Mouse (Mus musculus): ENCODE measurements at regions not wholly inside any gene's neighbourhood (a gene's known extent, or its start where the extent isn't known, plus 50 kb on each side); places are given as distances from the start of the nearest gene placed in this dataset.
"Not testable (repeated sequence)": the region's sequence is repeated elsewhere in the genome, so short reads cannot be mapped to it uniquely, and the experiment has no call there.

DNA sequence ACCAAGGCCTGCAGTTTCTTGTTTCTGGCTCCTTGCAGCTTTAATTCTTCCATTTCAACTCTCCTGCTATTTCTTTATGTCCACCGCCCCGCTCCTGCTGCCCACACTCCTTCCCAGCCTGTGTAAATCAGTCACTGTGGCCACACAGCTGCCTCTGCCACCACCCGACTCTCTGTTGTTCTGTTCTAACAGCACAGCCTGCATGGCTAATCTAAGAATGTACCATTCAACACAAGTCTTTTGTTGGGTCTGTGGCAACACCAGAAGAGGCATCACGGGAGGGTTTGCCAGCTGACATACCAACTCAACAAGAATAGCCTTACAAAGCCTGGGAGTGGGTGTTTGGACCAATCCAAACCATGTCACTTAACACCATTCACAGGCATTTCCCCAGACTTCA is 264.9 kb upstream of the Pum3 start:
- peak; percentile 5 for DNase-seq (ENCODE audit: low spot score)

DNA sequence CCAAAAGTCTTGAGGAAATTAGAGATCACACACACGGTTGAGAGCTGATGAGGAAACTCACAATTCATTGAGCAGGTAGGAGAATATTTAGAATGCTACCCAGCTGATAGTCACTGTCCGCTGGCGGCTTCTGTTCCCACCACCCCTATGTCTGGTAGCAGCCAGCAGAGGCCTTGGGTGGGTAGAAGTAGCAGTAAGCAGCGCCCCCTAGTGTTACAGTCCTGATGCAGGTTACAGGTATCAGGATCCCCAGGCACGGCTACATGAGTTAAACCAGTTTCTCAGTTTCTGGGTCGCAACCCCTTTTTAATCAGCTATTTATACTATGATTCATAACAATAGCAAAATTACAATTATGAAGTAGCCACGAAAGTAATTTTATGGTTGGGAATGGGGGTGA is 264.1 kb upstream of the Pum3 start:
- DNase-seq (ENCODE audit: low spot score): no peak

DNA sequence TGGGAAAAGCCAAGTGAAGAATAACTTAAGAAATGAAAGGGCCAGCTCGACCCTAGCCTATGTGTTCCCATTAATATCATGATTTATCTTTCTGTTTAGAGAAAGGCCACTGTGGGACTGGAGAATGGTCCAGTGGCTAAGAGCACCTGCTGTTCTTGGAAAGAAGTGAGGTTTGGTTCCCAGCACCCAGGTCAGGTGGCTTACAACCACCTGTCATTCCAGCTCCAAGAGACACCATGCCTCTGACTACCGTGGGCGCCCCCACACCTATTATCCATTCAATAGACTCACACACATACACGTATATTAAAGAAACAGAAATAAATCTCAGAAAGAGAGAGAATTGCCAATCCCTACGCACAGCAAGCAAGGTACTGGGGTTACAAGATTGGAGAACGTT is 263.3 kb upstream of the Pum3 start:
- DNase-seq (ENCODE audit: low spot score): no peak

DNA sequence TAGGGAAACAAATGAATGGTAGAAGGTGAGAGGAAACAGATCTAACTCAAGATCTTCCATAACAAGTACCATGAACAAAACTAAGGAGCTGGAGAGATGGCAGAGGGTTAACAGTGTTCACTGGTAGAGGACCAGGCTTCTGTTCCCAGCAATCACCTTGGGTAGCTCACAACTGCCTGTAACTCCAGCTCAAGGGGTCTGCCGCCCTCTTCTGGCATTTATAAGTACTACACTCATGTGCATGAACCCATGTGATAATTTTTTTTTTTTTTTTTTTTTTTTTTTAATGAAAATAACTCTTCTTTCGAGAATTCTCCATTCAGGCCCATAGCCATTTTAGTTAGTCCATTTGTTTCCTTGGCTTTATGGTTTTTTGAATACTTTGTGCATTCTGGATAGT is 253.8 kb upstream of the Pum3 start:
- DNase-seq (ENCODE audit: low spot score): no peak

DNA sequence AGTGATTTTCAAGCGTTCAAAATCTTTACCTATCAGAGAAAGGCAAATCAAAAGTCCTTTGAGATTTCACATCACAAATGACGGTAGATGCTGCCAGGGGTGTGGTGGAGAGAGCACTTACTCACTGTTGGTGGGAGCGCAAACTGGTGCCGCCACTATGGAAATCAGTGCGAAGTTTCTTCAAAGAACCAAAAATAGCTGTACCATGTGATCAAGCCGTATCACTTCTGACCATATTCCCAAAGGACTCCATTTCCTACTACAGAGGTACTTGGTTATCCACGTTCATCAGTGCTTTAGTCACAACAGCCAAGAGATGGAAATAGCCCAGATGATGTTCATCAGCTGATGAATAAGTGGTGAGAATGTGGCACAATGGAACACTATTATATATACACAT is 249.8 kb upstream of the Pum3 start:
- DNase-seq (ENCODE audit: low spot score): no peak

DNA sequence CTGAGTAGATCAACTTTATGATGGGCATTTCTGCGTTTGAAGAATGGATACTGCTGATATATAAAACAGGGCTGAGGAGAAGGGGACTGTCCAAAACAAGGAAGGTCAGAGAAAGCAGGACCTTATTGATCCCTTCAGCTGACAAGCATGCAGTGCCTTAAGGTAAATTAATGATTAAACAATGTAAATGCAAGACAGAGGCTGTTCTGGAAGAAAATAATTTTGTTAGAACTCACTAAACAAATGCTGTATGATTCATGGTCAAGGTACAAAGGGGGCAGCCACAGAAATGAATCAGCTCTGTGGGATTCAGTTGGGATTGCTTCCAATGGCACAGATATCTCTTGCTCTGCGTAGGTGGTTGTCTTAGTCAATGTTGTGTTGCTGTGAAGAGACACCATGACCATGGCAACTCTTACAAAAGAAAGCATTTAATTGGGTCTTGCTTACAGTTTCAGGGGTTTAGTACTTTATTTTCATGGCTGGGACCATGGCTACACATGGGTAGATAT is 243.1 kb upstream of the Pum3 start:
- DNase-seq (ENCODE audit: low spot score): no peak

DNA sequence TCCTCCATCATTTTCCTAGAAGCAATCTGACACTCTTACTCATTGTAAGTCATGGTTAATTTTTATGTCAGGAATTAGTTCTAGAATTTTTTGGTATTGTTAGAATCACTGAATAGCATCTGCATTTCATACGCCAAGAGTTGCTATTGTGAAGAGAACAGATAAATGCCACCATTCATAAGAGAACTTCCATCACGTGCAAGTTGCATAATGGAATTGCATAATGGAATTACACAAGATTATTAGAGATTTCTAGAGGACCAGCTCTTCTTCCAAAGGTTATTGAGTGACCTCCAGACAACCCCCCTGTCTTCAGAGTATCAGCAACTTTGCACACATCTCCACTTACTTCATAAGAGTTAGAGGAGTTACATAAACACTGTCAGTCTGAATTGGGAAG is 233.7 kb upstream of the Pum3 start:
- DNase-seq (ENCODE audit: low spot score): no peak

DNA sequence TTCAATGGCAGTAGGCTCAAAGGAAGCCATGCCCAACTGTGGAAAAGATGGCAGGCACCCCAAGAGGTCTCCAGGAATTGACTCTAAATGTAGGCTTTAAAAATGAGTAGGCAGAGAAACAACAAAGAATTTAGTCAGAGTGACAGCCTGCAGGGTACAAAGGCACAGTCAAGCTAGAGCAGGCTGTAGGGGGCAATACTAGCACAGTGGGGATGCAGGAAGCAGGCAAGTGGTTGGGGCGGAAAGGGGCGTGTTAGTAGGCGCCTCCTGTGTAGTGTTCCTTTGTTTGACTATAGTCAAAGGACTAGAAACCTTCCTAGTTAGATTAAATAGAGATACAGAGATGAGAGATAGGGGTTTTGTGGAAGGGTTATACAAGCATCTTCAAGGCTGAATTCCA is 211.4 kb upstream of the Pum3 start:
- DNase-seq (ENCODE audit: low spot score): no peak

DNA sequence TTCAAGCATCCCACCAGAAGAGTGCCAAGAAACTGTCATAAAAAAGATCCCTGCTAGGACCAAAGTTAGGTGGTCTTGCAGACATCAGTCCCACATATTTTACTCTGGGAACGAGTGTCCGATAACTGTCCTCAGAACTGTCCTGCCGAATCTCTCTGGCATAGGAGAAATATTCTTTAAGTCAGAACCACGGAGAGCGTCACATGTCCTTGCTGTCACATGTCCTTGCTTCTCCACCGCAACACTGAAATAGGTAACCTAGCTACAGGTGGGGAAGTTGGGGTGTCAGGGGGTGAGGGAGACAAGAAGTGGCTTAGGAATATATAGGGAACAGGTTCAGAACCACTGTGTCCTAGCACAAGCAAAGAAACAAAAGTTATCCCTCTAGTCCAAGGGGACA is 203.5 kb upstream of the Pum3 start:
- peak; percentile 10 for DNase-seq (ENCODE audit: low spot score)

DNA sequence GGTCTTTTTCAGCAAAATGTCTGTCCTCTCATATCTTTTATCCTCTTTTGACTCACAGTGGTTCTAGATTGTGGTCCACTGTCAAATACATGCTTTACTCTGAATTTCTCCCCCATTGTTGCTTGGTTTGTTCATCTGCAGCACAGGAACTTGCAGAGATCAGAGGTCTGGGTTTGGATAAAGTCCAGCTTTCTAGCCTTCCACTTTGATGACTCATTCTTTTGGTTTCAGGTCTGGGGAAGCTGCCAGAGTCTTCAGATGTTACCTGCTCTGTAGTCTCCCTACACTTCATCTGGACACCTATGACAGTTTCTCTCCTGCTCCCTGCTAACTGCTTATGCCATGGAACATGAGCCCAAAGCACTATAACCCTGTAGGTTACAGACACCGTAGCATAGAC is 198.0 kb upstream of the Pum3 start:
- DNase-seq (ENCODE audit: low spot score): no peak

DNA sequence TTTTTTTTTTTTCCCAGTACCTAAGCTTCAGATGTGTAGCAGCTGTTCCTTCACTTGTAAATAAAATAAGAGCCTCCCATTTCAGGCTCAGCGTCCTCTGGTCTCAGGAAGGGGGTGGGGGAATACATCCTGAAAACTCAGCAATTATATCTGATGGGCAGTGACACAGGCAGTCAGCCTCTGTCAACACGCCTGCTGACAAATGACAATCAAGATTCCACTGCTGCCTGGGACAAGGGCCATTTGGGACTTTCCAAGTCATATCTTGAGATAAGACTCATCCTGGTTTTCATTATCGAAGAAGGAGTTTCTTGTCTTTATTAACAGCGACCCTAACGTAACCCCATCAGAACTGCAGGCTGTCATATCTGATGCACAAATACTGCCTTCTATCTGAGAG is 187.9 kb upstream of the Pum3 start:
- DNase-seq (ENCODE audit: low spot score): no peak

DNA sequence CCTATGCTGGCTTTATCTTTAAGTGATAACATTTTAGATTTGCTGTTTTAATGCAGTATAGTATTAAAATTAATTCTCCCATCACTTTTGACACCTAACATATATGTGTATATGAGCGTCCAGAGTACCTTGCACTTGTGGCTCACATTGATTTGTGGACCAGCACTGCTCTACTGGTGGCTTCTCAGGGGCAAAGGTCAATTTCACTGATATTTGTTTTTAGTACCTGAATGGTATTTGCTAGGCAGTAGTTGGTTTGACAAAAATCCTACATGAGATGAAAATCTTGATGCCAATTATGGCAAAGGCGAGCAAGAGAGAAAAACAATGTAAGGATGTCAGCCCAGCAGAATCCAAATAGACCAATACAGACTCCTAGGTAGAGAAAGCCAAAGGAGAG is 177.3 kb upstream of the Pum3 start:
- no peak for DNase-seq (ENCODE audit: low spot score)

DNA sequence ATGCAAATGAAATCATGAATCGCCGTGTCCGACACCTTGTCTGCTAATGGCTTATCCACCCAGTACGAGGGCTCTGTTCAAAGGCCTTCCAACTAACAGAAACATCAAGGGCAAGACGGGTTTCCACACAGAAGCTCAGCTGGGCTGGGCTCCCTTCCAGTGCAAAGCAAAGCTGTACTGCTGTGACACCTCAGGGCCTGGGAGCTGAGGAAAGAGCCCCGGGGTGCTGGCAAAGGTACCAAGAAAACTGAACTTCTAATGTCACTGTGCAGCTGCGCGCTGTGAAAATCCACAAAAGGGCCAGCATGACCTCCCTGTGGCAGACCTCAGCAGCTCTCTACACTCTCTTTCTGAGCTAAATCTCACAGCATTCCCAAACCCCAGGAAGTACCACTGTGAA is 173.7 kb upstream of the Pum3 start:
- DNase-seq (ENCODE audit: low spot score): no peak

DNA sequence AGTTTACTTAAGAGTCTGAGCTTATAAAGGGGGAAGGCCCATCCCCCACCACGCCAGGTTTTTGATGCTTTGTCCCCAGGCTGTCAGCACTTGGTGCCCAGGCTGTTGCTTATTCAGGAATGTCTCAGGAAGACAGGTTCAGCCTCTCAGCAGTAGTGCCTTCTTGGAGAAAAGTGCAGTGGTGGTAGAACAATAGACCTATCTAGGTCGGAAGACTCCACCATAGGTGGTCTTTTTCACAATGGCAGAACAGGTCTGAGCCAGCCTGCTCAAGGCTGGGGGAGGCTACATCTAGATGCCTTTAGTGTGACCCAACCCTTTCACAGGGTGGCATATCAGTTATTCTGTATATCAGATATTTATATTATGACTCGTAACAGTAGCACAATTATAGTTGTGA is 171.9 kb upstream of the Pum3 start:
- no peak for DNase-seq (ENCODE audit: low spot score)

DNA sequence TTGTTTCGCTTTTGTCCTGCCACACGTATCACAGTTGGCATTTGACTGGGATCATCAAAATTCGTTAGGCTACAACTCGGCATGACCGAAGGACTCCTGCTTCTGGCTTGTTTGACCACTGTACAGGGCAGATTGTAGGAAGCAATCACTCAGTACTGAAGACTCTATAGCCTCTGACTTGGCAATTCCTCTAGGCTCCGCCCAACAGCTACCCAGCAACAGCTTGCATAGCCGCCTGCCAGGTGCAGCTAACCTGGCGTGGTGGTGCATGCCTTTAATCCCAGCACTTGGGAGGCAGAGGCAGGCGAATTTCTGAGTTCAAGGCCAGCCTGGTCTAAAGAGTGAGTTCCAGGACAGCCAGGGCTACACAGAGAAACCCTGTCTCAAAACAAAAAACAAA is 170.8 kb upstream of the Pum3 start:
- DNase-seq (ENCODE audit: low spot score): not testable (repeated sequence)

DNA sequence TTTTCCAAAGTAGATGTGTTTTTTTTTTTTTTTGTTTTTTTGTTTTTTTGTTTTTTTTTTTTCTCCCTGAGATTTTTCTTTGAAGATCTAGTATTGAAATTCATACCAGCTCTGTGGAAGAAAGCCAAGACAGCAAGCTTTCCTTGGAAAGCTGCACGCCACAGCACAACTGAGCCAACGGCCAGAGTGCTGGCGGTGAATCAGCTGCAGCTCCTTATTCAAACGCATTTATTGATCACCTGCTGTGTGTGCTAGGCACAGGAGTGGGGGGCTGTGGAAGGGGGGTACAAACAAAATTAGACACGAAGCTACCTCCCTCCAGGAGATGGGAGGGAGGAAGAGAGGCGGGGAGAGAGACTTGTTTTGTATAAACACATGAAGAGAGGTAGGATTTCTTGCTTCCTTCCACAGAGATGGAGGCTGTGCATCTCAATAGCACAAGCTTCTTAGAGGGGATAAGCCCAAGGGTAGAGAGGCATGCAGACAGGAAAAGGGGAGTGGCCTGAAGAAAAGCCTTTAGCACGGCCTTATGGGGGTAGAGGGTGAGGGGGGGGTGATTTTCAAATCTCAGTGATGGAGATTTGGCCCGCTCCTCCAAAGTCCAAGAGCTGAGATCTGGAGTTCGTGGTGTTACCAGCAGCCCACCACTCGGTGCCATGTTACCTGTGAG is 170.1 kb upstream of the Pum3 start:
- DNase-seq (ENCODE audit: low spot score): no peak

DNA sequence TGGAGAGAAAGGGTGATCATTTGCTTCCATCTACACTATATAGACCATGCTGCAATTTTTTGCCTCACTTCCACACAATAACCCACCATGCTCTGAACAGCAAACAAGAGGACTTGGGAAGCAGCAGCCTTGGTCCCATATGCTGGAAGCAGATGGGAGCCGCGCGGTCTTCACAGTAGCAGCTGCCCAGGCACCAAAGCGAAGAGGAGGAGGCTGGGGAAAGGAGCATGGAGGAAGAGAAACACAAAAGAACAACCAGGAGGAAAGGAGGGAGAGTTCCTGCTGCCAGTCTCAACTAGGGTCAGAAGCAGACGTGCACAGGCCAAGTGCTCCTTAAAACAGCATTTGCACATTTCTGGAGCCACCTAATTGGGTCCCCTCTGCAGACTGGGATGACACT is 168.7 kb upstream of the Pum3 start:
- no peak for DNase-seq (ENCODE audit: low spot score)

DNA sequence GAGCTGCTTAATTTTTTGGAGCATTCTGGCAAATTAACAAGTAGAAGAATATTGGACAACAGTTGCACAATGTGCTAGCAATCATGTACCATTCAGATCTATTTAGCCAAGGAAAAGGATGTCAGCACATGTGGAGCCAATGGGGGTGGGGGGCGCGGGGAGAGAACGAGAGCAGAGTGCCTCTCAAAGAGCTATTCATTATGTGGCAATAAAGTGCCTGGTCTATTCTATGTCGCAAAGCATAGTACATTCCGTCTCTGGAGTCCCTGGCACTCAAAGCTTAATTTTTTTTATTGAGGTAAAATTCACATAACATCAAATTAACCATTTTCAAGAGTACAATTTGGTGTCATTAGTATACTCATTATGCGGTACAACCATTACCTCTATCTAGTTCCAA is 155.9 kb upstream of the Pum3 start:
- DNase-seq (ENCODE audit: low spot score): no peak

DNA sequence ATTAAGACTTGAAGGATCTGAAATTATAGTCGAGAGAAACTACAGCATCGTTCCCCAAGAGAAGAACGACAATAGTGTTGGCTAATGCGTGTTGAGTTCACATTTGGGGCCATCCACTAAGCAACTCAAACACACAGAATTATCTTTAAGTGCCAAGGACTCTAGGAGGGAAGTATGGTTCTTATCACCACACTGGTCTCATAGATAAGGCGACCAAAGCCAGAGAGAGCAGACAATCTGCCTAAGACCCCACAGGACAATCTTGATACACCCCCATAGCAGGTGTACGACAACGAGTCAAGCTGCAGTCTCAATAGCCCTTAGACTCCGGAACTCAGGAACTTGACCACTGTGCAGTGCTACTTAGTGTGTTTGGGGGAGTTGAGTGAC is 152.5 kb upstream of the Pum3 start:
- no peak for DNase-seq (ENCODE audit: low spot score)

DNA sequence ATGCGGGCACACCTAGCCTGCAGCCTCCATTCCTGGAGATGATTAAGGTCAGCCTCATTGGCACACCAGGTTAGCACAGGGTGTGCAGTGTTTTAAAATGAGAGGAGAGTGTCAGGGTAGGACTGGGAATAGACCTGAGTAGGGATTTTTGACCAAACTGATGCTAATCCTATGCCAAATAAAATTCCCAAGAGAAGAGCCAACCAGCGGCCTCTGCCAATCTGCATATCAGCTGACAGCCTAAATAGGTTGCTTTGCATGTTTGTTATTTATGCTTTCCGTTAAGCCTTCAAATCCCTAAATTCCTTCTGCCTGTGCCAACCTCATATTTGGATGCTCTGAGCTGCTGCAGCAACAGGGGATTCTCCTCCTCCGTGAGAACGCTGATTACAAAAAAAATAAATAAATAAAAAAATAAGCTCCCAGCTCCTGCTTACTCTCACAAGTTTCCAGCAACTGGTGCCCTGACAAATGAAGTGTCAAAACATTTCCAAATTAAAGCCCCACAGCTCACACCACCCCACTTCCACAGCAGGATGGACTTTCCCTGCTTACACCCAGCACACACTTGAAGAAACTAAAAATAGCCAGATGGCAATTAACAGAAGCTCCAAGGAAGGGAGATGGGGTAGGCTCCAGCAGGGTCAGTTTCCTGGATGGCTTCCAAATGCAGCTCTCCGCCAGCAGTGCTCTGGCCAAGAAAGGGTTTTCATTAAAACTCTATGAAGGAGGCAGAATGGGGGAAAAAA is 151.9 kb upstream of the Pum3 start:
- no peak for DNase-seq (ENCODE audit: low spot score)

DNA sequence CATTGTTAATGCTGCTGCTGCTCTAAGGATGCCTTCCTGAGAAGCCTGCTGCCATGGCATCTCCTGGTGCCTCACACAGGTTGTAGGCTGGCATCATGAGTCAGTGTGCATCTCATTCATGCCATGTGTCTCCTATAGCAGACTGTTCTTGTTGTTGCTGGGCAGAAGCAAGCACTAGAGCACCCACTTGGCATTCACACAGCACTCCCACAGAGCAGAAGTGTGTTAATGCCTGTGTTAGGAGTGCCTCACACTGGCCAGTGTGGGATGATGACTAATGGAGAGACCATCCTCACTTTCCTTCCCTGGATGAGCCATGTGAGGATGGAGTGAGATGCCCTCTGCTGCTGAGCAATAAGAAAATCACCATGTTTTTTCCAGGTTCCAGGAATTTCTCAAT is 146.9 kb upstream of the Pum3 start:
- no peak for DNase-seq (ENCODE audit: low spot score)

DNA sequence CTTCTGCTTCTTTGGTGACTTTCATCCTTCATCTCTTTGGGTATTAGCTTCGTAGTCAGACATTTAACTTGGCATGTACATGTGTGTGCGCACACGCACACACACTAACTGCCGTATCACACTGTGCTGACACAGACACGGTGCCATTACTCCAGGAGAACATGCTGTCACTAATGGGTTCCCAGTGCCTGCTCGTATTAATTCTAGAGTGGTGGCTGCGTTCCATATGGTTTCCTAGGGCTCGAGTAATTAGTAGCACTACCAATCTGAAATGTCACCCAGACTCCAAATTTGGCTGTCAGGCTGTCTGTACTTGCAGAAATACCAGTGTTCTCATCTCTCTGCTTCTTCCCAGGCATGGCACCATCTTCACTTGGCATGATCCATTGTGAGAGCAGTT is 137.3 kb upstream of the Pum3 start:
- no peak for DNase-seq (ENCODE audit: low spot score)

DNA sequence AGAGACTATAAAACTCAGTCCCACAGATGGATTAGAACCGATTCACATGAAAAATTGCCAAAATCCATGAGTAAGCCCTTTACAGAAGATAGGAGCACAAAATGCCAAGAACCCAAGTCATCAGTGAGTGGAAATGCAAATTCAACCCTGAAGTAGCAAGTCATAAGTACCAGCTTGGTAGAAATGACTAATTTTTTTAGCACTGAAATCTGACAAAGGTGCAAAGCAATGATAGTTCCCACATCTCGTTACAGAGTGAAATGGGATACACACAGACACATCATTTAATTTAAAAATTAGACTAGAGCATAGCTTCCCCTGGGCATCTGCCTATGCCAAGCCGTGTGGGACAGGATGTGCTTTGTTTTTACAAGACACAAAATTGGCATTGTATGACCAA is 136.4 kb upstream of the Pum3 start:
- DNase-seq (ENCODE audit: low spot score): no peak

DNA sequence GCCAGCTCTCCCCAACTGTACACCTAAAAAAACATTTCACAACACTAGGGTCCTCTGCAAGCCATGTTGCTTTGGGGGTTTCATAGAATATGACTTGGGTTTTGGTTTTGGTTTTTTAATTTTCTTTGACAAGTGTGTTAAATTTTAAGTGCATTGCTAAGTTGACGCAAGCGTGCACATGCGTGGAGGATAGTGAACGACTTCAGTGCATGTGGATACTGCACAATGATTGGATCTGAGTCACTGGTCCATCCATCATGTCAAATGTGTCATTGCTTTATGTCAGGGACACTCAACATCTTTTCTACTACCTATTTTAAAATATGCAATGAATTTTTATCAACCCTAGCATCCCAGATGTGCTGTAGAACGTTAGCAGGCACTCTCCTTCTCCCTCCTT is 134.5 kb upstream of the Pum3 start:
- no peak for DNase-seq (ENCODE audit: low spot score)

Measured in embryo, embryonic 10.5 days (tissue).